Mouse (Mus musculus): ENCODE results near the gene Mogat2. TPM values are rescaled to one million over a fixed set of nuclear protein-coding genes. Genes with fewer than 3 reads are reported as not detected.
A peak's percentile ranks its signal among the peaks of the same experiment; 100 is the strongest.

The Mogat2 gene
- polyA plus RNA-seq, 1 experiment = 652 TPM

- H3K4me1 ChIP-seq (ENCODE audit: control insufficient read depth, insufficient read depth, insufficient read length, low read length) = peaks cover 16% of the 10 kb centered on the region; the same call in 1 of the 2 replicates
- no peak overlapping the region for H3K4me3 ChIP-seq (ENCODE audit: low read depth, low read length)
- no peaks in the 10 kb centered on the region for H3K36me3 ChIP-seq (ENCODE audit: control insufficient read depth, insufficient read depth, low read length)
- H3K27ac ChIP-seq (ENCODE audit: insufficient read depth, low read depth, low read length) = no peak overlapping the region
- 76% methylated on average over 6 of the region's 6 CpGs for WGBS
- no peaks in the 10 kb centered on the region for H3K27me3 ChIP-seq (ENCODE audit: control insufficient read depth, insufficient read depth, low read length)
- TF ChIP-seq CTCF (IDR thresholded peaks at IDR 0.05; ENCODE audit: extremely low read depth, insufficient read length, insufficient replicate concordance, low read depth, low read length) (no peak), POLR2A (IDR thresholded peaks at IDR 0.05; ENCODE audit: low read depth, low read length) (no peak)
Measured at GRCm38 (mm10) chr7:99183751-99184150, 54.7 kb downstream of the Mogat2 start.

GRCm38 (mm10) chr7:99182432-99183172, 55.8 kb downstream of the Mogat2 start, which contains the start of gene Dgat2:
Dgat2 (minus strand) TSS chr7:99182719.
- peak; percentile 100 for TF ChIP-seq POLR2A (IDR thresholded peaks at IDR 0.05; ENCODE audit: low read depth, low read length)
- no peak for TF ChIP-seq CTCF (IDR thresholded peaks at IDR 0.05; ENCODE audit: extremely low read depth, insufficient read length, insufficient replicate concordance, low read depth, low read length)
- Histone ChIP-seq H3K4me1 (ENCODE audit: control insufficient read depth, insufficient read depth, insufficient read length, low read length) (peaks cover 20% of the 10 kb centered on the region; the same call in 1 of the 2 replicates), H3K36me3 (ENCODE audit: control insufficient read depth, insufficient read depth, low read length) (peaks cover 3% of the 10 kb centered on the region), H3K27ac (ENCODE audit: insufficient read depth, low read depth, low read length) (peak within 1 kb of the TSS; percentile 78), H3K4me3 (ENCODE audit: low read depth, low read length) (peak within 1 kb of the TSS; percentile 78), H3K27me3 (ENCODE audit: control insufficient read depth, insufficient read depth, low read length) (no peaks in the 10 kb centered on the region)
- under 1% methylated on average over 63 of the region's 63 CpGs for WGBS

GRCm38 (mm10) chr7:99181619-99182431, 56.6 kb downstream of the Mogat2 start:
- Histone ChIP-seq H3K4me1 (ENCODE audit: control insufficient read depth, insufficient read depth, insufficient read length, low read length) (peaks cover 20% of the 10 kb centered on the region; the same call in 1 of the 2 replicates), H3K4me3 (ENCODE audit: low read depth, low read length) (peak overlapping the region; percentile 78), H3K36me3 (ENCODE audit: control insufficient read depth, insufficient read depth, low read length) (peaks cover 7% of the 10 kb centered on the region), H3K27ac (ENCODE audit: insufficient read depth, low read depth, low read length) (peak overlapping the region; percentile 56), H3K27me3 (ENCODE audit: control insufficient read depth, insufficient read depth, low read length) (no peaks in the 10 kb centered on the region)
- WGBS = 24% methylated on average over 14 of the region's 14 CpGs
- TF ChIP-seq CTCF (IDR thresholded peaks at IDR 0.05; ENCODE audit: extremely low read depth, insufficient read length, insufficient replicate concordance, low read depth, low read length) = no peak
- no peak; the same call in 1 of the 2 replicates for TF ChIP-seq POLR2A (IDR thresholded peaks at IDR 0.05; ENCODE audit: low read depth, low read length)

GRCm38 (mm10) chr7:99180162-99180561, 58.3 kb downstream of the Mogat2 start:
- Histone ChIP-seq H3K27ac (ENCODE audit: insufficient read depth, low read depth, low read length) (peak overlapping the region; percentile 2; the same call in 1 of the 2 replicates), H3K4me3 (ENCODE audit: low read depth, low read length) (no peak overlapping the region), H3K27me3 (ENCODE audit: control insufficient read depth, insufficient read depth, low read length) (no peaks in the 10 kb centered on the region)

GRCm38 (mm10) chr7:99179271-99179670, 59.1 kb downstream of the Mogat2 start:
- H3K27ac ChIP-seq (ENCODE audit: insufficient read depth, low read depth, low read length) = no peak overlapping the region
- H3K4me3 ChIP-seq (ENCODE audit: low read depth, low read length) = peak overlapping the region; percentile 43
- 94% methylated on average over 9 of the region's 9 CpGs for WGBS
- TF ChIP-seq CTCF (IDR thresholded peaks at IDR 0.05; ENCODE audit: extremely low read depth, insufficient read length, insufficient replicate concordance, low read depth, low read length) (no peak), POLR2A (IDR thresholded peaks at IDR 0.05; ENCODE audit: low read depth, low read length) (no peak)
- H3K4me1 ChIP-seq (ENCODE audit: control insufficient read depth, insufficient read depth, insufficient read length, low read length) = peaks cover 30% of the 10 kb centered on the region; the same call in 1 of the 2 replicates
- H3K27me3 ChIP-seq (ENCODE audit: control insufficient read depth, insufficient read depth, low read length) = no peaks in the 10 kb centered on the region
- peaks cover 16% of the 10 kb centered on the region for H3K36me3 ChIP-seq (ENCODE audit: control insufficient read depth, insufficient read depth, low read length)

More at GRCm38 (mm10) chr7:99180162-99180561, 58.3 kb downstream of the Mogat2 start:
- H3K36me3 ChIP-seq (ENCODE audit: control insufficient read depth, insufficient read depth, low read length) = peaks cover 11% of the 10 kb centered on the region
- TF ChIP-seq POLR2A (IDR thresholded peaks at IDR 0.05; ENCODE audit: low read depth, low read length) (no peak), CTCF (IDR thresholded peaks at IDR 0.05; ENCODE audit: extremely low read depth, insufficient read length, insufficient replicate concordance, low read depth, low read length) (no peak)
- H3K4me1 ChIP-seq (ENCODE audit: control insufficient read depth, insufficient read depth, insufficient read length, low read length) = peaks cover 29% of the 10 kb centered on the region; the same call in 1 of the 2 replicates
- WGBS = 23% methylated on average over 1 of the region's 1 CpGs

GRCm38 (mm10) chr7:99177386-99177785, 61.0 kb downstream of the Mogat2 start:
- peaks cover 39% of the 10 kb centered on the region; the same call in 1 of the 2 replicates for H3K4me1 ChIP-seq (ENCODE audit: control insufficient read depth, insufficient read depth, insufficient read length, low read length)
- WGBS = 94% methylated on average over 5 of the region's 5 CpGs
- H3K27me3 ChIP-seq (ENCODE audit: control insufficient read depth, insufficient read depth, low read length) = no peaks in the 10 kb centered on the region
- H3K36me3 ChIP-seq (ENCODE audit: control insufficient read depth, insufficient read depth, low read length) = peaks cover 16% of the 10 kb centered on the region
- no peak for TF ChIP-seq CTCF (IDR thresholded peaks at IDR 0.05; ENCODE audit: extremely low read depth, insufficient read length, insufficient replicate concordance, low read depth, low read length)
- no peak for TF ChIP-seq POLR2A (IDR thresholded peaks at IDR 0.05; ENCODE audit: low read depth, low read length)
- no peak overlapping the region for H3K27ac ChIP-seq (ENCODE audit: insufficient read depth, low read depth, low read length)
- H3K4me3 ChIP-seq (ENCODE audit: low read depth, low read length) = no peak overlapping the region
